Mouse (Mus musculus) bone marrow macrophage, adult 2 months (primary cell): ENCODE measurements around the gene Klhl42. TPM values are rescaled to one million over a fixed set of nuclear protein-coding genes. Genes with fewer than 3 reads are reported as not detected.

Experiments used
- H3K27ac ChIP-seq: 2 replicates; pipeline ENCODE4 v1.5.1; 2012; ENCODE audit warnings: low read depth, low read length; ENCODE audit not compliant: insufficient read depth
- H3K4me1 ChIP-seq: 2 replicates; pipeline ENCODE4 v1.6.1; 2012; ENCODE audit warnings: low read length; ENCODE audit not compliant: control insufficient read depth, insufficient read depth
- H3K4me3 ChIP-seq: 2 replicates; pipeline ENCODE4 v1.5.1; 2012; ENCODE audit warnings: mild to moderate bottlenecking, low read length, moderate library complexity; ENCODE audit not compliant: insufficient read depth
- CTCF ChIP-seq: IDR thresholded peaks from 2 replicates; pipeline ENCODE4 v1.5.1; 2012; ENCODE audit warnings: low read depth, mild to moderate bottlenecking, low read length, moderate library complexity
- POLR2A ChIP-seq: IDR thresholded peaks from 2 replicates; pipeline ENCODE4 v1.6.1; 2012; ENCODE audit warnings: mild to moderate bottlenecking, low read depth, low read length, borderline replicate concordance
- polyA plus RNA-seq: library from polyadenylated mRNA; stranded (reverse); fragments of >200 nt; gene quantifications from 2 replicates; pipeline ENCODE4 v1.2.4, GENCODE M21; 2012; ENCODE audit not compliant: missing spikeins, insufficient read depth, insufficient read length

Gene Klhl42
- polyA plus RNA-seq, 1 experiment: 5.1 TPM

- TF ChIP-seq CTCF (no peak), POLR2A (no peak)
- Histone ChIP-seq H3K27ac (no peak overlapping the region), H3K4me3 (no peak overlapping the region), H3K4me1 (no peaks in the 10 kb centered on the region)
Observed at GRCm38 (mm10) chr6:147106716-147107115, 15.5 kb downstream of the Klhl42 start.

DNA sequence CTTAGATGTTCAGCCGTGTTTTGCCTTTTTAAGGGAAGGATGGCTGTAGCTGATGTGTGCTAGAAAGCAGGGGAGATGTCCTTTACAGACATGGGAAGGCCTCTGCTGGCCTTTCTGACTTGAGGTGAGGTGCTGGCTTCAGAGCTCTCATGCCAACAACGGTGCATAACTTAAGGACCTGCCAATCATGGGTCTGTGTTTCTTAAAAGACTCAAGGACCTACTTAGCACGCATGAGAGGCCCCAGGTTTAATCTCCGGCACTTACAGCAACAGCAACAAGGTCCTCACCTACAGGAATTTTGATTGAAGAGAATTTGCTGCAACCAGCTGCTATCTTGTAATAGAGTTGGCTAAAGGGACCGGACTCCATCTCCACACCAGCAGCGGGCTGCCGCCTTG is 18.1 kb downstream of the Klhl42 start:
- no peak for TF ChIP-seq CTCF
- no peak for TF ChIP-seq POLR2A
- Histone ChIP-seq H3K4me3 (no peak overlapping the region), H3K4me1 (no peaks in the 10 kb centered on the region), H3K27ac (no peak overlapping the region)

- Histone ChIP-seq H3K27ac (no peak overlapping the region), H3K4me1 (no peaks in the 10 kb centered on the region; the same call in 1 of the 2 replicates), H3K4me3 (no peak overlapping the region)
- TF ChIP-seq CTCF (peak; percentile 52; the same call in 1 of the 2 replicates), POLR2A (no peak)
Observed at GRCm38 (mm10) chr6:147116579-147116978, 25.4 kb downstream of the Klhl42 start.

DNA sequence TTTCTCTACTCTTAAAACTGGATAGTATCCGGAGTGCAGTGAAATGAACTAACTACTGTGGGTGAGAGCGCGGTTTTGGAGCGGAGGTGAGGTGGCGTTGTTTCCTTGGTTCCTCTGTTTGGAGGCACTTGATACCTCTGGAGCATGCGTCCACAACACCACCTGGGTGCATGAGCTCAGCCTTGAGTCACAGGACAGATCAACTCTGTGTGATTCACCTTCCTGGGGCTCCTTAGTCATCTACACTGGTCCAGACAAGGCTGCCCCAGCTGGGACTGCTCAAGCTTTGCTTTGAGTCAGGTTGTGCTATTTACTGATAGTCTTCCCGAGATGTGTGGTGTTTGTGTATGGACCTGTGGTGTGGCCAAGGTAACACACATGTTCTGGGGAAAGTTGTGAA is 26.6 kb downstream of the Klhl42 start:
- TF ChIP-seq POLR2A: no peak
- no peak for TF ChIP-seq CTCF
- Histone ChIP-seq H3K4me1 (no peaks in the 10 kb centered on the region; the same call in 1 of the 2 replicates), H3K4me3 (no peak overlapping the region), H3K27ac (no peak overlapping the region)

DNA sequence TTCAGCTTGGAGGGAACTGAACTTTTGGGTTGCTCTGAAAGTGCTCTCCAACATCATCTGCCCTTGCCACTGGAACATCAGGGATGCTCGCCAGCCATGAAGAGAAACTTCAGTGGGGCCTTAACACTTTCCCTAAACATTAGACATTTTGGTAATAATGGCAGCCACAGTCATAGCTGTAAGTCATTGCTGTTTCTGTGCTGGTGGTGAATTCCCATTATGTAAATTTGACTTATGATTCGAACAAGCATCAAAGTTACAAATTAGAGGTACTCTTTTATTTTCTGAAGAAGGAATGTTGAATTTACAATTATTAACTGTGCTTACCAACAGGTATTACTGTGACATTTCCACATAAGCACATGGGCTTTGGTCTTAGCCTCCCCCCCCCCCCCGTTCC is 27.0 kb downstream of the Klhl42 start:
- Histone ChIP-seq H3K27ac (no peak overlapping the region), H3K4me1 (no peaks in the 10 kb centered on the region; the same call in 1 of the 2 replicates), H3K4me3 (no peak overlapping the region)
- TF ChIP-seq POLR2A (no peak), CTCF (no peak)

DNA sequence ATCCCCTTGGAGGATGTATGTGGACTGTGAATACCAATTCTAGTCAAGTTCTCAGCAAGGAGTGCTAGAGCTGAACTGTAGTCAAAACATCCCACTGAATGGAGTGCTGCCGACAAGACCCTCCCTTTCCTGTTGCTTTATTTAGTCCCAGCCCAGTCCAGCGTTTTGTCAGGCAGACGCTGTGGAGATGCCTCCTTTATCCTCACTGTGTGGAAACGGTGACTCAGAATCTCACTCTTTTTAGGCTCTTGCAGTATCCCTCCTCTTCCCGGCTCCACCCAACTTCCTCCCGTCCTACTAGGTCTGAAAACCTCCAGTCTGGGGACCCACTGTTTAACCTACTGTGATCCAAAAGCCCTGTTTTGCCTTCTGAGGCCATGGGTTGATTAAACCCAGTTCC is 30.1 kb downstream of the Klhl42 start:
- no peak overlapping the region for H3K4me3 ChIP-seq
- TF ChIP-seq CTCF (no peak), POLR2A (no peak)
- no peaks in the 10 kb centered on the region; the same call in 1 of the 2 replicates for H3K4me1 ChIP-seq
- no peak overlapping the region for H3K27ac ChIP-seq

DNA sequence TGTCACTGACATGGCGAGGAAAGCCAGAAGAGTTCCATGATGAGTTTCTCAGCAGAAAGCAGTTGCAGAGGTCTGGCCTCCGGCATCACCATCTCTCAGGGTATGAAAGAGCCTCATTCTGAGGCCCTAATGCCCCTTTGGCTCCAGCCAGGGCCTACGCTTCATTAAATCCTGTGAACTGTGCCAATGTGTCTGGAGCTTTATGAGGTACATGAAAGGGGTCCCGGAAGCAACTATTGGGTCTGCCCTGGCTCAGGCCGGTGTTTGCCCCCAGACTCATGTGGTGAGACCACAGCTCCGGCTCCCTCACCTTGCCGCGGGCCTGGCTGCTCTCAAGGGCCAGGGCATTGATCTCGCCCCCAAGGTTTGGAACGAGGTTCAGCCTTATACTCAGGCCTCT is 36.1 kb downstream of the Klhl42 start:
- Histone ChIP-seq H3K27ac (no peak overlapping the region), H3K4me1 (no peaks in the 10 kb centered on the region), H3K4me3 (no peak overlapping the region)
- TF ChIP-seq CTCF: no peak
- no peak for TF ChIP-seq POLR2A

DNA sequence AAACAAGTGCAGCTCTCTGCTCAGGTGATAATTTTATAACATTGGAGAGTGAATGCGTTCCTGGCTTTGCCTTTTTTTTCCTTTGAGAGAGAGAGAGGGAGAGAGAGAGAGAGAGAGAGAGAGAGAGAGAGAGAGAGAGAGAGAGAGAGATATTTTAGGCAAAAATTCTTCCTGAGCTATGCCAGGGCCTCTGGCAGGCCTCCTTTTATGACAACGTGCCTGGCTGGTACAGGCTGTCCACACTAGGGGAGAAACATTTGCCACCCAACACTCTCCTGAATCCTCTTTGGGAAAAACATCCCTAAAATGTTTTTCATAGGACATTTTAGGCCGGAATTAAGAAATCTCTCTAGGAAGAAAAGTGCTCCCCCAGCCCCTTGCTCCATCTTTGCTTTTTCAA is 47.1 kb downstream of the Klhl42 start:
- Histone ChIP-seq H3K4me1 (no peaks in the 10 kb centered on the region), H3K4me3 (no peak overlapping the region), H3K27ac (no peak overlapping the region)
- TF ChIP-seq CTCF (no peak), POLR2A (no peak)

DNA sequence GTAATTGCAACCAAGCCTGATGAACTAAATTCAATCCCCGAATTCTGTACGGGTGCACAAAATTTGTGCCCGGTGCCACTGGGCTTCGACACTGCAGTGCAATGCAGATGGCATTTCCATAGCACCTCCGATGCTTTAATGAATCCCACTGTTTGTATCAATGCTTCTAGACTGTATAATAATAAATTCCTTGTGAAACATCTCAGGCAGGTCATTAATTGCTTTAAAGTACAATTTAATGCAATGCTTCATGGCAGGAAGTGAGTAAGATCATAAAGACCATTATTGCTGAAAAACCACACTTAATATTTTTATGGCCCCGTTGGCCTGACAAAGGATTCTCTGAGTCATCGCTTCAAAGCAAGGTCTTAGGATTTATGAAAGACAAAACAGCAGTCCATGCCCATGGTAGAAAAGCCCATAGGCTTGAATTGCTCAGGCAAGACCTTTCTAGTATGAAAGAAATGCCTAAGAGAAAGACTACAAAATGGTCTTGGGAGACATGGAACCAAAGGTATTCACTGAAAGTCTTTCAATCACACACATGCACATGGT is 49.5 kb downstream of the Klhl42 start:
- no peak overlapping the region for H3K4me3 ChIP-seq
- H3K4me1 ChIP-seq: no peaks in the 10 kb centered on the region
- TF ChIP-seq POLR2A (no peak), CTCF (no peak)
- H3K27ac ChIP-seq: no peak overlapping the region

DNA sequence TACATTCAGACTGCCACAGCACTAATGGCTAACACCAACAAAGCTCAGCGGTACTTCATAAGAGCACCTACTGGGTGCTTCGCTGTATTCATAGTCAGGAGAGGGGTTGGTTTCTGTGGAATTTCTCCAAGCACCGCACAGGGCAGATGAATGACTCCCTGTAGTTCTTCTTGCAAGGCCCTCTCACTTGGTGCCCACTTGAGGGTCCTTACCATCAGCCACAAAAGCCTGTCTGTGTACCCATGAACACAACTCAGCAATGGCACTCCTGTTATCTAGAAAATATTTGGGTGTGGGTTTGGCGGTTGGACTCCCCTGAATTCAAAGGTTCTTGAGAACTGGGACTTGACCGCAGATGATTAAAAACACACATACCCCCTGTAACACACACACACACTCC is 53.5 kb downstream of the Klhl42 start:
- TF ChIP-seq POLR2A (no peak), CTCF (no peak)
- Histone ChIP-seq H3K4me1 (no peaks in the 10 kb centered on the region), H3K4me3 (no peak overlapping the region), H3K27ac (no peak overlapping the region)

- no peak overlapping the region for H3K27ac ChIP-seq
- TF ChIP-seq POLR2A: no peak
- H3K4me1 ChIP-seq: no peaks in the 10 kb centered on the region
- H3K4me3 ChIP-seq: no peak overlapping the region
Observed at GRCm38 (mm10) chr6:147145277-147145676, 54.1 kb downstream of the Klhl42 start.
